Mouse (Mus musculus) embryo, embryonic 10.5 days (tissue): ENCODE measurements around the gene Olfr187.
"Not testable (repeated sequence)": the region's sequence is repeated elsewhere in the genome, so short reads cannot be mapped to it uniquely, and the experiment has no call there.

Experiments
- DNase-seq: peaks from one replicate; pipeline ENCODE4 v3.0.0-alpha.2; 2015; ENCODE audit warnings: low spot score

The Olfr187 gene

DNA sequence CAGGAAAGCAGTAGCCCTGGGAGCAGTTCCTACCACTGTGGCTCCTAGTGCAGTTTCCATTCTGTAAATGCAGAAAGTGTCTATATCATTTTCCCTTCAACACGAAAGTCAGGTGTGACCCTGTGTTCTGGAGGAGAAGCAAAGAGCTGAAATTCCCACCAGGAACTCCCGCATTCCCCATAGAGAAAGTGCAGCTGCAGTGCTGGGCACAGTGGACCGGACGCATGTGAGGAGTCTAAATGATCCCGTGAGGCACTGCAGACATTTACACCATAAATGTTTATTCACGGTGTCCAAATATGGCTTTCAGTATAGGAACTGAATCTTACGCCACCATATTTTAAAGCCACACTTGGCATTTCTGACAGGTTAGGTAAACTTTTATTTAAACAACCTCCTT lies at the start of gene Olfr187:
Gene Olfr187, minus strand, starts transcription at position 58 of the 400 bp plus-strand sequence.
- DNase-seq = no peak

DNA sequence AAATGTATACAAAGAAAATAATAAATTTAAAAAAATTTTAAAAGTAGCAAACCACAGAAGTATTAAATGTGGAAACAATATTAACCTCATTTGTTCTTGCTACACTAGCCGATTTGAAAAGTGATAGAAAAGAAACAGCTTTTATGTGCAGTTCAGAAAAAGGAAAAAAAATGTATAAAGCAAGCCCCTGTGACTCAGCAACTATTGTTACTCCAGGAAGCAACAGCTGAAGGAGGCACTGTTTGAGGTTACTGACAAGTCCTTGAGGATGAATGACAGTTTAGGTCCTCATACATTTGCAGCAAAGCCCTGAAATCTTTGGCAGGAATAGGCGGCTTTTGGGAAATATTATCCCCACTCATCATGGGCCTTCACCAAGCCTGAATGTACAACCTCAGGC lies 41.5 kb upstream of the Olfr187 start:
- not testable (repeated sequence) for DNase-seq

DNA sequence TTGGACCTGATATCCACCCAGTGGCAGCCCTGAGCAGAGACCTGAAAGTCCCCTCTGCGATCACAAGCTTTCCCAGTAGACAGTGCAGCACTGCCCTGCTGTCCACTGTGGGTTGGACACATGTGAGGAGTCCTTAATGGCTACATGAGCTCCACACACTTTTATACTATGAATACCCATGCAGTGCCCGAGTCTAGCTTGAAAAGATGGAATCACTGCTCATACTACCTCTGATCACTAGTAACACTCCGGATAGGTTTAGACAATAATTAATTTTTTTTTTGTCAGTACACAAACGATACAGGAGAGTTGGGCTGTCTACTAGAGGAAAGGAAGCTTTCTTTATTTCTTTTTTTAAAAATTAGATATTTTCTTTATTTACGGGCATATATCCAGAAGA lies 38.3 kb upstream of the Olfr187 start, which contains the start of gene Olfr190:
Gene Olfr190, minus strand, starts transcription at position 101 of the 400 bp plus-strand sequence.
- DNase-seq = no peak

DNA sequence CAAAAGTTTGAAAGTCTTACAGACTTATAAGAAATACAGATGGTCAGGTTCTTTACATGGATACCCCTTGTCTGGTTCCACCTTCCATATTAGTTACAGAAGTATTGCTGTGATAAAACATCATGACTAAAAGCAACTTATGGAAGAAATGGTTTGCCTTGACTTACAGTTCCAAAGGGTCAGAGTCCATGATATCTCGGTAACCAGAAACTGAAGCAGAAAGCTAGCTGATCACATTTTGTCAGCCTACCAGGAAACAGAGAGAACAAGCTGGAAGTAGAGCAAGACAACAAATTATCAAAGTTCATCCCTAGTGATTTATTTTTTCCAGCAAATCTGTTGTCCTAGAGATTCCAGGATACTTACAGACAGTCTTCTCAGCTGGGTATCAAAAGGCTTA lies 34.0 kb upstream of the Olfr187 start:
- DNase-seq = no peak

DNA sequence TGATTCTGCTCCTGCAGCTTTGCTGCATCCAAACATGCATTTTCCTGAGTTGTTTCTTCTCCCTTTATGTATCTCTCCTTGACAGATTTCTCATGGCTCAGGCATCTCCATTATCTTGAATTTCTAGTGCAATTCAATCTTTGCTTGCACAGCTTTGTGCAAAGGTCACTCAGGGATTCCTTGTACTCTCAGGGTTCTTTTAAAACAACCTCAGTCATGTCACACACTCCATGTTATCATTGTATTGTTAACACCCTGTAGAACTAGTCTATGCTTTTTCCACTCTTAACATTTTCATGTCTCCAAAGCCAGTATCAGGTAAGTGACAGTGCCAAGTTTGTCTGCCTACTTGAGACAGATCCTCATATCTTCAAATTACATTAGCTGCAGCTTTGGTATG lies 32.2 kb upstream of the Olfr187 start:
- no peak for DNase-seq

DNA sequence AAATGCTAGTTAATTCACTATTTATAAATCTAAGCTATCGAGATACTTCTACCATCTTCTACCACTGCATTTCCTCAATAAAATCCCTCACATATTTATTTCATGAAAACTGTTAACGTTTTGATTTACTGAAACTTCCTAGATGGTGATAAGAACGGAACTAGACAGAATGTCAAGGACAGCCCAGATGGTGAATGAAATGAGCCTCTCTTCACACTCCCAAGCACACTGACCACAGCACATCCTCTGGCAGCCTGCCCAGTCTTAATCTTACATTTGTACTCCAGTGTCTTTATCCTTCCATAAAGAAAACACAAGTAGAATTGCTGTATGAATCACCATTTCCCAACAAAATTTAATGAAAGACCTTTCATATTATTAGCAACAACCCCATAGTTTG lies 22.8 kb upstream of the Olfr187 start:
- not testable (repeated sequence) for DNase-seq

DNA sequence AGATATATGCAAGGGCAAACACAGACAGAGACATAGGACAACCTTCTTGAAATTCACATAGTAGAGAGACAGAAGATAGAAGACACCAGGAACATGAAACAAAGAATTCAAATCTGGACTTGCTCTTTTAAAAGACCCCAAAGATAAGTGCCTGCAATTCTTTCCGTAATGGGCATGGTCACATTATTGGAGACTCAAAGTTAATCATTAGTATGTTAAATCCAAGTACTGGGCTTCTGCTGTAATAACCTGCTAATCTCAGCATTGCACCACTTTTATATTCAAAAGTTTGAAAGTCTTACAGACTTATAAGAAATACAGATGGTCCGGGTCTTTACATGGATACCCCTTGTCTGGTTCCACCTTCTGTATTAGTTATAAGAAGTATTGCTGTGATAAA lies 9.7 kb upstream of the Olfr187 start:
- DNase-seq = not testable (repeated sequence)

DNA sequence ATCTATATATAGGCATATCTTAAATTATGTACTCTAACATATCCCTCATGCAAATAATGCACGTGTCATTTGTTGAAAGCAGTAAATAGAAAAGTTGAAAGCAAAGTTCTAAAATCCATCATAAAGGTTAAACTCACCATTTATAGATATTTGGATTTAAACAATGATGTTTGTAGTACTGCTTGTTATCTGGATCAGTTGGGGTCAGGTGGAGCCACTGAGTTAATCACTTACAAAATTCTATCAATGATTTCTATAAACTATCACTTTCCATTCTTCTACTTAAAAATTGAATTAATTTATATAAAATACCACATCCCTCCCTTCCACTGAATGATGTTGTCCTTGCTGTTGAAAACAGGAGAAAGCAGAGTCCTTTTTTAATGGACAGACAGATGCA lies 9.3 kb upstream of the Olfr187 start:
- DNase-seq = no peak

DNA sequence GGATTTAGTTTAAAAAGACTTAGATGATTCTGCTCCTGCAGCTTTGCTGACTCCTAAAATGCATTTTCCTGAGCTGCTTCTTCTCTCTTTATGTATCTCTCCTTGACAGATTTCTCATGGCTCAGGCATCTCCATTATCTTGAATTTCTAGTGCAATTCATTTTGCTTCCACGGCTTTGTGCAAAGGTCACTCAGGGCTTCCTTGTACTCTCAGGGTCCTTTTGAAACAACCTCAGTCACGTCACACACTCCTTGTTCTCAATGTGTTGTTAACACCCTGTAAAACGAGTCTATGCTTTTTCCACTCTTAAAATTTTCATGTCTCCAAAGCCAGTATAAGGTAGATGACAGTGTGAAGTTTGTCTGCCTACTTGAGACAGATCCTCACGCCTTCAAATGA lies 8.0 kb upstream of the Olfr187 start:
- DNase-seq = no peak

DNA sequence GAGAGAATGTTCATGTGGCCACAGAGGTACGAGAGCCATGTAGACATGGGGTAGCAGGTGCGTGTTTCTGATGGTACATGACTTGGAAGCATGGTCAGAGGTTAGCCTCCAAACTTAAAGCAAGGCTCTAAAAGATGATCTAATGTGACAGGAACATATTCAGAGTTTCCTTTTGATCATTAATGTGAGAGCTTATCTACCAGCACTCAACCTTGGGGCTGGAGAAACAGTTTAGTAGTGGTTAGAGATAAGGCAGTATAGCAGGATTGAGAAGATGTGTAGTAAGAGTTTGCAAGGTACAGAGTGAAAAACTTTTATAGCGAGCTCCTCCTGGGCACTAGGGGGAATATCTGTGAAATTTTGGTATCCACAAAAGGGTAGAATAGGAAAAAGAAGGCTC lies 6.3 kb upstream of the Olfr187 start:
- DNase-seq = no peak

DNA sequence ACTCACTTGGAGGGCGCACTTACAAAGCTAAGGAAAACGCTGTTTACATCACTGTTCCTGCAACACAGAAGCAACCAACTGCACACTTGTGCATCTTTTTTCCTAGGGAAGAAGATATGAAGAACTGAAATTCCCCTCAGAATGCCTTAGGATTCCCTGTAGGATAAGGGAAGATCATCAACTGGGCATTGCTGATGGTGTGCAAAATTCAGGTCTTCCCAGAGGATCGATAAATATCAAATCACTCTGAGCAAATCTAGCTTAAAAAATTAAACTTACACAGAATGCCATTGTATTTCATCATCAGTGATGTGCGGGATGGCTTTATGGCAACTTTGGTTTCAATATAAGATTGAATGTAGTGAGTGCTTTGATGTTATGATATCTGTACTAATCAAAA lies 9.4 kb downstream of the Olfr187 start, which contains the start of gene Olfr186:
Gene Olfr186, minus strand, starts transcription at position 101 of the 400 bp plus-strand sequence.
- no peak for DNase-seq

DNA sequence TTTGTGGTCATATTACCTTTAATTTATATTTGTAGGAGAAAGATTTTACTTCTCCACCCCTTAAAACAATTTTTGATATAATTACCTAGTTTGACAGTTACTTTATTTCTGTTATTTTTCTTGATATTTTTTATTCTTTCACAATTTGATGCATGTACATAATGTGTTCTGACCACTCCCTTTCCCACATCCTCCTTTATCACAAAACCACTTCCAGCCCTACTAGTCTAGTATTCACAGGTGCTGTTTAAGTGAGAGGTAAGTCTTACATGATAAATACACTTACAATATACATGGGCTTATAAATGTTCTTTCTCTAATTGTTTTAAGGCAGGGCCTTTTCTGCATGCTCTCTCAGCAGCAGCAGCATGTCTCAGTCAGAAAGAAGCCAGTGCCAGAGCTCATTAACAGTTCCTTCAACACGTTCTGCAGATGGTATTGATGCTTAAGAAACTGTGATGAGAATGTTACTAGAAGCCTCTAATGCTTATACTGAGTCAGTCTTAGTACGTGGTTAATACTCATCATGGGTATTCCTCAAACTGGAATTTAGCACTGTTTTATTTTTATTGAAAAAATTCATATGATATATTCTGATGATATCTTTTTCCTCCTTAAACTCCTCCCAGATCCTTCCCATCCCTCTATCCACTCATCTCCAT lies 26.1 kb downstream of the Olfr187 start:
- no peak for DNase-seq

DNA sequence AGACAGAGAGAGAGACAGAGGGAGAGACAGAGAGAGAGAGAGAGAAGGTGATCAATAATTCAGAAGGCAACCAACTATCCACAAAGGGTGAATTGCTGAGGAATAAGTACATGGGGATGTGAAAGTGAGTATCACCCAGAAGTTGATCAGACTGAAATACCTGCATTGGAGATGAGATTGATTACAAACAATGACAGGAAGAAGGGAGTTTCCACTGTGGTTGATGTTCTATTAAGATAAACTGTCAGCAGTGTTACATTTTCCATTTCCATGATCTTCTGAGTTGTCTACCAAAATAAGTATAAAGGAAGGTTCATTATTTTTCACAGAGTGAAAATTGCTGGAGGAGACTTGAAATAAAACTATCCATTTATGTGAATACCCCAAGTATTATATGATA lies 32.4 kb downstream of the Olfr187 start:
- no peak for DNase-seq

DNA sequence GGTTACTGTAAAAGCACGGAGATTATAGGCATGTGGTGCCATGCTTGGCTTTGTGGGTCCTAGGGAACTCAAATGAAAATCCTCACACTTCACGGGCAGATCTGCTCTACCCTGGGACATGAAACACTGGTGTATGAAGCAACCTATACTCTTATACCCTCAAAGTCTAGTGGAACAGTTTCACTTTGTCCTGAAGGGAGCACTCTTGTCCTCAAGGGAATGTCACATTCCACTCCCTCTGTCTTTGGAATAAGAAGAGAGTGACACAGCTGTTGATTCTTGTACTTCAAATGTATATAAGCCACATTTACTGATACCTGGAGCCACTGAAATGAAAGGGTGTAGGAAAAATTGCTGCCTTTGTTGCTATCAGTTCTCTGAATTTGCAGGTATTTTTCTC lies 44.5 kb downstream of the Olfr187 start, which contains the start of gene Olfr183:
Gene Olfr183, plus strand, starts transcription at position 301 of the 400 bp plus-strand sequence.
- DNase-seq = no peak
